Mouse (Mus musculus): Measurements from ENCODE around the gene Snrpd2.

Gene Snrpd2

GRCm38 (mm10) chr7:19178035-19178434 is 28.5 kb downstream of the Snrpd2 start:
- DNase-seq (ENCODE audit: low read depth, low spot score) = no peak

- peak; percentile 89 for DNase-seq (ENCODE audit: low read depth, low spot score)
These were observed 29.0 kb downstream of the Snrpd2 start for GRCm38 (mm10) chr7:19178443-19179092.

- DNase-seq (ENCODE audit: low read depth, low spot score) = peak; percentile 89
These were observed 29.7 kb downstream of the Snrpd2 start for GRCm38 (mm10) chr7:19179173-19179572.

GRCm38 (mm10) chr7:19179936-19180335 is 30.4 kb downstream of the Snrpd2 start:
- DNase-seq (ENCODE audit: low read depth, low spot score) = peak; percentile 64

- peak; percentile 84 for DNase-seq (ENCODE audit: low read depth, low spot score)
These were observed 31.4 kb downstream of the Snrpd2 start for GRCm38 (mm10) chr7:19180862-19181429.

GRCm38 (mm10) chr7:19184250-19184649 is 34.7 kb downstream of the Snrpd2 start:
- DNase-seq (ENCODE audit: low read depth, low spot score) = no peak

GRCm38 (mm10) chr7:19184758-19185157 is 35.2 kb downstream of the Snrpd2 start:
- no peak for DNase-seq (ENCODE audit: low read depth, low spot score)

- peak; percentile 79 for DNase-seq (ENCODE audit: low read depth, low spot score)
These were observed 45.2 kb downstream of the Snrpd2 start for GRCm38 (mm10) chr7:19194676-19195075.

GRCm38 (mm10) chr7:19196676-19197075 is 47.2 kb downstream of the Snrpd2 start:
- peak; percentile 86 for DNase-seq (ENCODE audit: low read depth, low spot score)

GRCm38 (mm10) chr7:19197985-19198384 is 48.5 kb downstream of the Snrpd2 start:
- DNase-seq (ENCODE audit: low read depth, low spot score) = peak; percentile 88

GRCm38 (mm10) chr7:19201660-19202059 is 52.1 kb downstream of the Snrpd2 start:
- DNase-seq (ENCODE audit: low read depth, low spot score) = no peak

- peak; percentile 94 for DNase-seq (ENCODE audit: low read depth, low spot score)
These were observed 52.7 kb downstream of the Snrpd2 start for GRCm38 (mm10) chr7:19202065-19202850.
